Mouse (Mus musculus) thymus, postnatal 25 days (tissue): ENCODE measurements around the gene Ddx5.
"Not testable (repeated sequence)": the region's sequence is repeated elsewhere in the genome, so short reads cannot be mapped to it uniquely, and the experiment has no call there.

Experiments used
- DNase-seq: peaks from one replicate; pipeline ENCODE4 v3.0.0; 2022

Ddx5 gene

DNA sequence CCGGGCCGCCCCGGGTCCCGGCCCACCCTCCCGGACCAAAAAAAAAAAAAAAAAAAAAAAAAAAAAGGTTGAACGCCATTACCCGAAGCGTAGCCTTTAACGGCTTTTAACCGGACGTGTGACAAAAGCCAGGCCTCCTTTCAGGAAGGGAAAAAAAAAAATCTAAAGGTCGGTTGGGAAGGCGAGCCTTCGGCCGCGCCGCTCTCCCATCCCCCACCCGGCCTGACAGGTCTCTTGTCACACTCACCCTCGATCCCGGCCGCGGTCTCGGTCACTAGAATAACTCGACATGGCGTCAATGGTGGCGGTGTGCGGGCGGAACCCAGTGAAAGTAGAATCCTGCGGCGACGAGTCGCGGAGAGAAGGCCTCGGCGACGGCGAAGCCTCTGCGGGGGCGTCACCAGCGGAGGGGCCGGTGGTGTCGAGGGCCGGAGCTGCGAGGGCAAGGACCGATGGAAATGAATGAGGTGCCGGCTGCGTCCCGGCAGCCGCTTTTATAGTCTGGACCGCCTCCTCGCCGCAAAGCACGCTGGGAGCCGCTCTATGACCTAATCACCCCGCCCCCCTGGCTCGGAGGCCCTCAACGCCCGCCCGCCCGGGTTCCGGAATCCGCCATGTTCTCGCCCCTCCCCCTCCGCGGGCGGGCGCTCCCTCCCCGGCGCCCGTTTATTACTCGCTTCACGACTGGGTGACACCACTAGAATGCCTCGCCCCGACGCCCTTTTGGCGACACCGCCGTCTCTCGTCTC, 785 bp downstream of the Ddx5 start:
- DNase-seq: peak; percentile 99

DNA sequence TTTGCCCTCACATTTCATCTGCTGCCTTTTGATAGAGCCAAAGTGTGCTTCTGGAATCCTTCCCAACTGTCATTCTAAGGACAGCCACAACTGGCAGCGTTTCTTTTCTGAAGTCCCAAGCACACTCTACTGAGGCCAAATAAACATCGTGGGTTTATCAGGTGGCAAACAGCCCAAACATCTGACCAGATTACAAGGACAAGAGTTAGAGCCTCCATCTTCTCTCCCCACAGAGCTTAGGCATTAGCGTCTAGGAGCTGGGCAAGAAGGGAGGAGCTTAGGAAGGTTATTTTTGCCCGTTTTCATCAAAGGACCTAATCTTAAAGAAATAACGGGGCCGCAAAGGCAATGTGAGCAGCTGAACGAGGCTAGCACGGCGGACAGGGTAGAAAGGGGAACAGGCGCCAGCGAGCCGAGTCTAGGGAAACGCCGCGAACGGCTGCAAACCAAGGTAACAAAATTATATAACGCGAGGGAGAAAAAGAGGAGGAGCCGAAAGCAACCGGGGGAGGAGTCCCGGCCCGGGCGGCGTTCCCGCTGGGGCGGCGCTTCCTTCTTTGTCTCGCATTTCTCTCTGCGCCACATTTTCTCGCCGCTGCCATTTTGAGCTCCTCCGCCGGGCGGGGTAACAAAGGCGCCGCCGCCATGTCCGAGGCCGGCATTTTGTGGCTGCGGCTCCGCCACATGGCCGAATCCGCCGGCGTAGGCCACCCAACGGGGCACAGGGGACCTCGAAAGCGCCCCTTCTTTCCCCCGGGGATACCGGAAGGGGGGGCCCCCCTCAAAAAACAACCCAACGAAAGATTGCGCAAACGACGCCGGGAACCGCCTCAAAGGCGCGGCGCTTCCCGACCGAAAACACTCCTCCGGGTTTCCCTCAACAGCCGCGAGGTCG, 1.6 kb downstream of the Ddx5 start:
- DNase-seq: peak; percentile 89

DNA sequence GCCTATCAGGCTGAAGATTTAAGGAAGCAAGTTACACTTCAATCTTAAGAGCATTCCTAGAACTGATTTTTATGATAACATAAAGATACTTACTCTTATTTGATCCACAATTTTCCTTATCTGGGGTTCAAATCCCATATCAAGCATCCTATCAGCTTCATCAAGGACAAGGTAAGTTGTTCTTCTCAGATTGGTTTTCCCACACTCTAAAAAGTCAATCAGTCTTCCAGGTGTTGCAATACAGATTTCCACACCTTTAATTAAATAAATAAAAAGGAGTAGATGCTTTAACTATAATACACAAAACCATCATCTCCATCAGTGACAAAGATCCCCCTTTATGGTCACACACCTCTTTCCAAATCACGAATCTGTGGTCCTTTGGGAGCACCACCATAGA, 3.9 kb downstream of the Ddx5 start:
- no peak for DNase-seq

DNA sequence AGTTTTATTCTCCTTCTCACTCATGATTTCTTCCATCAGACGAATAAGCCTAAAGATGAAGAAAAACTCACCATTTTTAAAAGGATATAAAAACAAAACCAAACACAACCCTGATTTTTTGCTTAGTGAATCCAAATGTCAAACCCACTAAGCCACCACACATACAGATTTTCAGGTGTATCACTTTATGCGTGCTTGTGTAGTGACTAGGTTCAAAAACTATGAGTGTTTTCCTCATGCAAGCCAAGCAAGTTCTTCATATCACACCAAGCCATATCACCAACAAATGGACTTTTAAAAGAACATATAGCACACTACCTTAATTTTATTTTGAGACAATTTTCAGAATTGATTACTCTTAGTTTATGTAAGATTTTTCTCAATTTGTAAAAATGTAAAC, 4.5 kb downstream of the Ddx5 start:
- DNase-seq: no peak

DNA sequence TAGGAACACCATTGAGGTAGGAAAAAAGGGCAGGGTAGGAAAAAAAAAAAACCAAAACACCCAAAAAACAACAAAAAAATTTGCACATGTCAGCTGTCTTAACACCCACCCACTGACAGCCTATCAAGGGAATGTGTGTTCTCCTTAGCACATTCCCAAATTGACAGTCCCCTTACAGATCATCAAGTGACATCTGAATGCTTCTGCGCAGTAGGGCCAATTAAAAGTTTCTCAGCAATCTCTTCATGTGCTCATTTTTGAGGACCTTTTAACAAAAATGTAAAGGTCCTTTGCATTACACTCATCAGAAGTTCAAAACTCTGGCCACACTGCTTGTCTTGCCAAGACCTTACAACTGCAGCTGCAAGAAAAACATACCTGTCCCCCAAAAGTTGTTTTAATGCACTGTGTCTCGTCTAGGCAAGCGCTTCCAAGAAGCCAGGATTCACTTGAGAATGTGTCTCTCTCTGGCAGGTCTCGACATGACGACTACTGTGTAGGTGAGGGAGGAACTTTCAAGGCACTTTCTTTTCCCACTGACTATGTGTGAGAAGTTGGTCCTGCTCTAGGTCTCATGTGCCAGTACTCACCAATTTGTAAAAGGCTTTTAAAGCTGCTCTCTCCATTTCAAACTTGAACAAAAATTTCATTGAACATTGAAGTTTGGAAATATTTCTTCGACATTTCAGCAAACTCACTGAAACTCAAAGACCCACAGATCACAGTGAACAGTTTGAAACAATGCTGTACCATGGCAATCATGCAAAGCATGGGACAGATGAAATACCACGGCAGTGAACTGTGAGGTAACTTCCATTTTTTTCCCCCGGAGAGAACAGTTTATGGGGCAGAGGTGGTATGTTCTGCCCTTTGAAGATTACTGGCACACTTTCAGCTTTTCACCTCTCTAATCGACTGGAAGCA, 5.9 kb downstream of the Ddx5 start:
- no peak for DNase-seq

DNA sequence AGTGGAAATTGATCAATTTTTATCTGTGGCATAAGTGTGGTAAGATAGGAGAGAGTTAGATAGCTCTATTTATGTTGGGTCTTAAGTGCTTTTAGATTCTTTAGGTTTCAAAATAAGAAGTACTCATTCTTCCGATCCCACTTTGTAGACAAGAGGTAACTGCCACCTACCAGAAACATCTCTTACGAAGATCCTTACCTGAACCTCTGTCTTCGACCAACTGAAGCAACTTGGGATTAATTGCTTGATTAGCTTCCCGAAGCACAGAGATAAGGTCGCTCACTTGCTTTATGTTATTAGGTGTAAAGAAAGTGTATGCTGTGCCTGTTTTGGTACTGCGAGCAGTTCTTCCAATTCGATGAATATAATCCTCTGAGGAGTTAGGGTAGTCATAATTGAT, 6.7 kb downstream of the Ddx5 start:
- DNase-seq: not testable (repeated sequence)

DNA sequence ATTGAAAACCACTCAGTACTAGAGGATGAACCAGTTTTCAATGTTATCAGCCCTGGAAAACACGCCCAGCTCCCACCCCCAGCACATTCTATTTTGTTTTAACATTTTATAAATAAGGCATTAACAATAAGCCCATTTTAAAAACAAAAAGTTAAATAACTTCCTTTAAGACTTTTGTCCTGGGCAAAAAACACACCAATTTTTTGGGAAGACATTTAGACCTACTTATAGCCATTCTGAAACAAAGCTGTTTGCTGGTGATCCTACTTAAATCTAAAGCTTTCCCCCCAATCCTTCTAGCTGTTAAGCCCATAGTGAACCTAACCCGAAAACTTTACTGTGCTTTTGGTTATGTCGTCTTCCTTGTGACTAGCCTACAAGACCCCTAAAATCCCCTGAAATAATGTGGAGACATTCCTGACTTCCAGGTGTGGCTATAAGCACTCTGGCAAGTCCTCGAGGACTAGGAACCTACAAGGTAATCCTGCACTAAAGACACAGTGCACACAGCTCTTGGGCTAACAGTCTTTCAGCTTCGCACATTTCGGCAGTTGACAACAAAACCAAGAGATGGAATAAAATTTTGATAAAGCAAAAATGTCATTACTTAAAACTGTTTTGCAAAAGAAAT, 8.3 kb downstream of the Ddx5 start:
- no peak for DNase-seq

DNA sequence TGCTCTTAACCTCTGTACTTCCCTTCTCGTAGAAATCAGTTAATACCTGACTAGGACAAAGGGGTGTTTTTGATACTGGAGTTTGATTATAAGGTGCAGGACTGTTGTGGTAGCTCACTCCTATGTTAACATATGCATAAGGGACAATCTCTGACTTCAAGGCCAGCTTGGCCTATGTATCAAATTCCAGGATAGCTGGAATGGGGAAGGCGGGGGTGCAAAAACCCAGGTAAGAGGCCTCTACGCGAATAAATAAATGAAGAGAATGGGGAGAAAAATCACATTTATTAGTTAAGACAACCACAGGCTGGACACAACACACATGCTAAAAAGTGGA, 8.9 kb downstream of the Ddx5 start:
- peak; percentile 18 for DNase-seq

DNA sequence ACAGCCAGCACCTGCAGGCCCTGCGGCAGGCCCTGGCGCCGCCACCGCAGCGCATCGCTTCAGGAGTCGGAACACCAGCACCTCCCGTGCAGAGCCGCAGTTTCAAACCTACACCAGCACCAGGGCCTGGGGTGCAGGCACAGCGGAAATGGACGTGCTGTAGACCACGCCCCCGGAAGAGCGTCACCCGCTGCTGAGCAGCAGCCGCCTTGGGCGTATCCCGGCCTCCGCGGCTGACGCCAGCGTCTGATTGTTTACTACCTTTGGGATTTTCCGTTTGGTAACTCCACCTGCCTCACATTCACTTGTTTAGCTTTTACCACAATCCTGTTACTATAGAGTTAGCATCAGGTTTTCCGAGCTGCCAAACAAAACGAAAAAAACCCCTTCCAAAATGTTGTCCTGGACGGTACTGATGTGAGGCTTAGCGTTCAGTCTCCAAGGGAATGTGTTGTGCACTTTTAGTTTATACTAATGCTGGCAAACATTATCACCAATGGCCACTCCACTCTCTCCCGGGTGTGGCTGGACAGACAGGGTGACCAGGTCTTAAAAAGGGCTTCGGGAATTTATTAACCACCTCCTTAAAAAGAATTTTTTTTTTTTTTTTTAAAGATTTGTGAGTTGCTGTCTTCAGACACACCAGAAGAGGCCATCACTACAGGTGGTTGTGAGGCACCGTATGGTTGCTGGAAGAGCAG, 9.4 kb downstream of the Ddx5 start, which contains the start of gene Polg2:
Gene Polg2 (minus strand): TSS at position 150 of the 701 bp plus-strand sequence.
- DNase-seq: peak; percentile 92

DNA sequence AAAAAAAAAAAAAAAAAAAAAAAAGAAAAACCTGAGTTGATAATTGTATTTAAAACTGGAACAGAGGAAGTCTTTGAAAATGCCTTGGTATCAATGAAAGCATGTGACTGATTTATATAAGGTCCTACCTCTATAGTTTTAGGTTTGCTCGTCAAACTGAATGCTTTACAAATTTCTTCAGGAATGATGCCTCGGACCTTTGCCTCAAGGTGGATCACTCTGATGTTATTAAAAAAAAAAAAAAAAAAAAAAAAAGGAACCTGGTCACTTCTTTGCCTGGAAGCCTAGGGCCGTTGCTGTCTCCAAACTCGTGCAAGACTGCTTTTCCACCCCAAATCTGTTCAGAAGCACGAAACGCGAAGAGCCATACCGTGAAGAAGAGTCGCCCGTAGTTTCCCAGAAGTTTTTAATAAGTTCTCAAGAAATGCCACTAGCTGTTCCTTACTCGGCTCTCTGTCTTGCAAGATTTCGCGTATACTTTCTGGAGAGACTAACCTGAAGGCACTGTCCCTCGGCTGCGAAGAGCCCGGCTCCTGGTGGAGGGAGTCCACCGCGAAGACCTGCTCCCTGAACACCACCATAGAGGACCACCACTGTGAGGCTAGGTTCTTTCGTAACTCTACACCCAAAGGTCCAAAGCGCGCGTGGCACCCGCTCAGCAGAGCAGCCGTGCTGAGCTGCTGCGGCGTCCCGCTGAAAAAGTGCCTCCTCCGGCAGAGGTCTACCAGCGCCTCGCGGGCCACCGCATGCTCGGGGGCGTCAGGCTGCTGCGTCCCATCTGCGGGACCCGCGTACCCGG, 10.2 kb downstream of the Ddx5 start:
- no peak for DNase-seq

DNA sequence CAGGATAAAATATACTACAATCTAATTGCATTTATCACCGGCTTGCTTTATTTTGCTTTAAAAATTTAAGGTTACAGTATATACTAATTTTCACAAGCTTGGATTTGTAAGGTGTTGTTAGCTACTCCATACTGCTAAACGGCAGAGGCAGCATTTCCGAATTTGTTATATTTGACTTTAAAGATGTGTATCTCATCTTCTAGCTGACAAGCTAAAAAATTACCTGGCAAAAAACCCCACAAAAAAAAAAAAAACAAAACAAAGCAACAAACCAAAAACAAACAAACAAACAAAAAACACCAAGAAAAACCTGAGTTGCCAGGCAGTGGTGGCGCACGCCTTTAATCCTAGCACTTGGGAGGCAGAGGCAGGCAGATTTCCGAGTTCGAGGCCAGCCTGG, 10.9 kb downstream of the Ddx5 start:
- no peak for DNase-seq

DNA sequence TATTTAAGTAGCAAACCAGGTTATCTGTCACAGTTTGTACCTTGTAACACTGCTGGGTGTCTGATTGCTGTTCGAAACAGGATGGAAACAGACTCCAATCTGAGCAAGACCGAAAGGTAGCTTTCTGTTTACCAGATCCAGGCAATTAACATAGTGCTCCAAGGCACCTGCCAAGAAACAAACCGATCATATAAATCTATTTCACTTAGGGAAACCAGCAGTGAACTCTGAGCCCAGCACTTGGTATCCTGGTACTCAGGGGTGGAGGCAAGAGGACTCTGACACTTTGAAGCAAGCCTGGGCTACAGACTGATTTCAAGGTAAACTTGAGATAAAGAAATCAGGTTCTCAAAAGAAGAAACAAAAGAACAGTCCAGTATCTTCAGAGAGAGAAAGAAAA, 11.6 kb downstream of the Ddx5 start:
- no peak for DNase-seq

DNA sequence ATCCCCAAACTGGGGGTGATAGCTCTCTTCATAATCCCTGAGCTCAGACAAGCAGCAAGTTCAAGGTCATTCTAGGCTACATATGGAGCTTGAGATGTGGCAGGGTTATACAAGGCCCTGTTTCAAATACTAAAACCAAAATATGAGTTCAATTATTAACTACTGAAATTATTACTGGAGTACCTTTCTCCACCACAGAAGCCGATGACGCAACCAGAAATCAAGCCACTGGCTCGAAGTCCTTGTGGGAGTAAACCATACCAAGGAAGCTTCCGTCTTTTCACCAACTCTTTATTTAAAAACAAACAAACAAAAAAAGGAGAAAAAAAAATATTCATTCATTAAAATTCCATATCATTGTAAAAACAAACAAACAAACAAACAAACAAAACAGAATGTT, 12.0 kb downstream of the Ddx5 start:
- DNase-seq: no peak

DNA sequence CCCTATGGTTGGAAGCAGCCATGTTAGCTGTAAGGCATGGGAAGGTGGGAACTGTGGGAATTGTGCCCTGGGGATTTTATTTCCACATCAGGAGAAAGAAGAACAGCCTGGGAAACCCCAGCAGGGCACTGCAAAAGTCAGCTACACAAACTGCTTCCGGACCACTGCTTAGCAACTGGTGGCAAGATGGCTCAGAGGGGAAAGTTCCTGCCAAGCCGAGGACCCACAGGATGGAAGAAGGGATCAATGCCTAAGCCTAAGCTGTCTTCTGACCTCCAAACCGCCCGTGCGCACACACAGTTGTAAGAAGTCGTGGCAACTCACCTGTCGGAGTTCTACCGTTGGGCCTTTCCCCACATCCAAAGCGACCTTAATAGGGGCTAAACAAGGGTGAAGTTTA, 15.9 kb downstream of the Ddx5 start:
- DNase-seq: no peak

DNA sequence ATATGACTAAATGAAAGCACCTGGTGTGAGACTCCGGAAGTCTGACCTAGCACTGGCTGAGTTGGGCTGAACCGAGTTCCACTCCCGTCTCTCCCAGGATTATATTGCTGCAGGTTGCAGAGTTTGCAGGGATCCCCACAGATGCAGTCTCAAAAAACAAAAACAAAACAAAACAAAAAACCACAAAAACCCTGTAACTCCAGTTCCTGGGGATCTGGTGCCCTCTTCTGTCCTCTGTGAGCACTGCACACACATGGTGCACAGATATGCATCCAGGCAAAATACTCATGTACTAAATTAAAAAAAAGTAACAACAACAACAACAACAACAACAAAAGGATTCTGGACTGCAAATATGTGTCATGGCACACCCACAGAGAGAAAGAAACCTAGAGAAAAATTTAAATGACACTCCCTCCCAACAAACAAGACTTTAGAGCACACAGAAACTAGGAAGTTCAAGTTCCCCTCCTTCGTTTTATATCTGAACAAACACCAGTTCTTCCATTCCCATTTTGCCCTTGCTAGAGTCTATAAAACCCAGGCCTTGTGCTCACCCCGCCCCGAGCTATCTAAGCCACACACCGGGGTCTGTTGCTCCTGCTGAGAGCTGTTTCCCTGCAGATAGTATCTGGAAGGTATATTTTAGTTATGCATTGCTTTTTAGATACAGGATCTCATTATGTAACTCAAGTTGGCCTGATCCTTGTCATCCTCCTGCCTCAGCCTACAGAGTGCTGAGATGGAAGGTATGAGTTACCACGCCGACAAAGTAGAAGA, 18.6 kb downstream of the Ddx5 start:
- DNase-seq: peak; percentile 62

DNA sequence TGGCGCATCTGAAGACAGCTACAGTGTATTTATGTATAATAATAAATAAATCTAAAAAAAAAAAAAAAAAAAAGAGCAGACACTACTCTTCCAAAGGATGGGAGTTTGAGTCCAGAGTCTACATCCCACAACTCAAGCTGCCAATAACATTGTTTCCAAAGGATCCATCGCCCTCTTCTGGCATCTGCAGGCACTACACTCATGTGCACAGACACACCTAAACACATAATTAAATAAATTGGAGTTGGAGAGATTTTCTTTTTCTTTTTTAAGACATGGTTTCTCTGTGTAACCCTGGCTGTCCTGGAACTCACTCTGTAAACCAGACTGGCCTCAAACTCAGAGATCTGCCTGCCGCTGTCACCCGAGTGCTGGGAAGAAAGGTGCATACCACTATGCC, 21.5 kb downstream of the Ddx5 start:
- DNase-seq: no peak

DNA sequence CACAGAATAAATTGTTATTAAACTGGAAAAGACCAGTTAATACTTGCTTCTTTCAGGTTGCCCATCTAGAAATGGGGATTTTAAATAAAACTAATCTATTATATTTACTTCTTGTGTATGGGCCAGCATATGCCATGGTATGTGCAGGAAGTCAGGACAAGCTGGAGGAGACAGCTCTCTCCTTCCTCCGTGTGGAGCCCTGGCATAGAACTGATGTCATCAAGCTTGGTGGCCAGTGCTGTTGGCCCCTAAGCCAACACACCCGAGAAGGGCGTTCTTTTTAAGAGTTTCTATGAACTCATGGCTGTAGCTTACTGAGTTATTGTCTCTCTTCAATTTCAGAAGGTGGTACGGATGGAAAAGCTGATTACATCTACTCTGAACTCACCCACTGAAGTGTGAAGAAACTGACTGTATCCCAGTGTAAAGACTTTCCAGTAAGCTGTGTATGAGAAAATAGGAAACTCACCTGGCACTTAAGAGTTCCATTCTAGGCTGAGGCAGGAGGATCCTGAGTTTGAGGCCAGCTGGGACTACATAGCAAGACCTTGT, 22.3 kb downstream of the Ddx5 start:
- no peak for DNase-seq

DNA sequence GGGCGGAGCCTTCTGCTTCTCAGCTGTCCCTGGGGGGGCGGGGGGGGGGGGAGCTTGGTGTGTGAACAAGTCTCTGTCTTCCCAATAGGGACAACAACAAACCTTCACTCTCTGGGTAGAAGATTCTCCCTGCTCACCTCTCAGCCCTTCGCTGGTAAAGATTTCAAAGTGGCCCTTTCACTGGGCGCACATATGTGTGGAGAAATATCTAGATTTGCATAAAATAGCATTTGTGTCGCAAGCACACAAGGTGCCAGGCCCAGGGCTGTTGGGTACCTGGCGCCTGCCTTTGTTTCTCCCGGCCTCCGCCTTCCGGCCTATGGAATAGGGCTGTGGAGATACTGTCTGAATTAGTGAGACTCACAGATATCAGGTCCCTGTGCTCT, 26.2 kb downstream of the Ddx5 start:
- no peak for DNase-seq

DNA sequence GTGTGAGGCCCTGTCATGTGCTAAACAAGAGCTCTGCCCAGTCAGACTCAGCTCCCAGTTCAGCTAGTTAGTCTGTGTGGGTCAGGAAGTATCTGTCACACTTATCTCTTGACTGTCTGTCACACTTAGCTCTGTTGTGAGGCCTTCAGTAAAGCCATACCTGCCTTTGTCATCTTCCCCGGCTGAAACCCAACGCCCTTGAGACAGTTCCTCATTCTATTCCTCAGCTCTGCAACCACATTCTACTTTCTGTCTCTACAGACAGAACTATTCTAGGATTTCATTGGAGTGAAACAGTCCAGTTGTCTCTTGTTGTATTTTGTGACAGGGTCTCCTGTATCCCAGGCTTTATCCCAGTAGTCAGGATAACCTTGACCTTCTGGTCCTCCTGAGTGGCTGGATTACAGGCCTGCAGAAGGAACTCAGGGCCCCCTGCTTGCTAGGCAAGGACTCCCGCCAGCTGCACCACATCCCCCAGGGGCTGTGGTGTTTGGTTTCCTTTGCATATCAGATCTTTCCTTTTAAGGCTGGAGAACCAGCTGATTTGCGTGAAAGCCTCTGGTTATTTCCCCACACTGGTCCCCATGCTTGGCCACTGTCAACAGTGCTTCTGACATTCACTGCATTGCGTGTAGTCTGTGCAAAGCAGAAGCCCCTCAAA, 26.7 kb downstream of the Ddx5 start:
- DNase-seq: peak; percentile 55

DNA sequence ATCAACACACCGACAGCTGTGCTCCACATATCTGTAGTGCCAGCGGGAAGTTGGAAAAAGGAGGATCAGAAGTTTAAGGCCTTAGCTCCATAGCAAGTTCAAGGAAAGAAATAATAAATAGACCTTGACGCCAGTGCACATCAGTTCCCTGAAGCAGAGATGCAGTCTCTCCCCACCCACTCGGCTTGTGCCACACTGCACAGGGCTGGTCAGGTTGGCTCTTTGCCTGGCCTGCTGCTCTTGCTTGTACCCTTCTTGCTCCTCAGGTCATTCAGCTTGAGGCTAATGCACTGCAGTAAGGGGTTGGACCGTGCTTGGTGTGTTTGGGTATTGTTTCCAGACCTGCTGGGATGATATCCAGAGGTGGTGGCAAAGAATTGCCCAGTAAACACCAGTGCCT, 28.5 kb downstream of the Ddx5 start:
- no peak for DNase-seq
